Mouse (Mus musculus): ENCODE results near the gene Grk2. TPM values are rescaled to one million over a fixed set of nuclear protein-coding genes. Genes with fewer than 3 reads are reported as not detected.
"Not testable (repeated sequence)": the region's sequence is repeated elsewhere in the genome, so short reads cannot be mapped to it uniquely, and the experiment has no call there.

Gene Grk2
- polyA plus RNA-seq, 1 experiment from 2014 or later: 14.4 TPM

DNA sequence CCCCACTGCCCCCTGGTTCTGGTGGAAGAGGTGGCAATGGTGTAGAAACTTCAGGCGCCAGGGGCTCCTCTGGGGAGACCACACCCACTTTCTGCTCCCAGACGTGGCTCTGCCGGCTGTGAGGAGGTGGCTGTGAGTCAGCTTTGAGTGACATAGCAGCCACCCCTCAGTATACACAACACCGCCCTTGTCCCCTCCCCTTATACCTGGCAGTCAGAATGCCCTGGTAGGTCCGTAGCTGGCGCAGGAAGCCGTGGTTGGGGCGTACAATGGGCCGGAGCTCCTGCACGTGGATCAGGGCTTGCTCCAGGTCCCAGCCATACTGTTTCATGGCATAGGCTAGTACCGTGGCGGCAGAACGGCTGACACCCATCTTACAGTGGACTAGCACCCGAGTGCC lies 42.3 kb downstream of the Grk2 start:
- Histone ChIP-seq H3K4me3 (no peak overlapping the region), H3K9me3 (replicated peaks) (no peaks in the 10 kb centered on the region), H3K36me3 (ENCODE audit: poor library complexity, severe bottlenecking) (no peaks in the 10 kb centered on the region), H3K4me2 (no peak overlapping the region), H3K27ac (no peak overlapping the region), H3K27me3 (peaks cover 15% of the 10 kb centered on the region), H3K9ac (no peak overlapping the region), H3K4me1 (0 out of 2 replicates have a peak, but pooled peaks cover under 1% of the 10 kb centered on the region)
- WGBS: 67% methylated on average over 14 of the region's 14 CpGs
- ATAC-seq: no peak

DNA sequence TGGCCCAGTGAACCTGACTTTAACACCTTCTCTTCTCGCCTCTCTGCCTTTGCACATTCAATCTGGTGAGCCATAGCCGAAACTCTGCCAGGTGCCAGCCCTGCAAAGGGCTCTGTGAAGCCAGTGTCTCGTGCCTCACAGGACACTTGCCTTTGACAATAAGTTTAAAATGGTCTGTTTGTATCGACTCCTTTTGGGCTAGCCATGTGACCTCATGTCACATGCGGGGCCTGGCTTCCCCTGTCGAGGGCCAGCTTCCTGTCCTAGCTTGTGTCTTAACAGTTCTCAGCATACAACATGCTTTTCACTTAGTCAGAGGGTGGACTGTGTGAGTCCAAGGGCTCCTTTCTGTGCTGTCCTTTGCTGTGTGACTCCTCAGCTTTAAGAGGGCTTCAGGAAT lies 43.3 kb downstream of the Grk2 start:
- ATAC-seq: no peak
- no peak overlapping the region for H3K4me3 ChIP-seq
- WGBS: 78% methylated on average over 6 of the region's 6 CpGs
- no peaks in the 10 kb centered on the region for H3K36me3 ChIP-seq (ENCODE audit: poor library complexity, severe bottlenecking)
- H3K4me1 ChIP-seq: peaks cover 4% of the 10 kb centered on the region; the same call in 1 of the 2 replicates
- peaks cover 6% of the 10 kb centered on the region; the same call in 1 of the 2 replicates for H3K27me3 ChIP-seq
- H3K9ac ChIP-seq: no peak overlapping the region
- no peak overlapping the region for H3K4me2 ChIP-seq
- H3K9me3 ChIP-seq (replicated peaks): no peaks in the 10 kb centered on the region
- no peak overlapping the region for H3K27ac ChIP-seq

DNA sequence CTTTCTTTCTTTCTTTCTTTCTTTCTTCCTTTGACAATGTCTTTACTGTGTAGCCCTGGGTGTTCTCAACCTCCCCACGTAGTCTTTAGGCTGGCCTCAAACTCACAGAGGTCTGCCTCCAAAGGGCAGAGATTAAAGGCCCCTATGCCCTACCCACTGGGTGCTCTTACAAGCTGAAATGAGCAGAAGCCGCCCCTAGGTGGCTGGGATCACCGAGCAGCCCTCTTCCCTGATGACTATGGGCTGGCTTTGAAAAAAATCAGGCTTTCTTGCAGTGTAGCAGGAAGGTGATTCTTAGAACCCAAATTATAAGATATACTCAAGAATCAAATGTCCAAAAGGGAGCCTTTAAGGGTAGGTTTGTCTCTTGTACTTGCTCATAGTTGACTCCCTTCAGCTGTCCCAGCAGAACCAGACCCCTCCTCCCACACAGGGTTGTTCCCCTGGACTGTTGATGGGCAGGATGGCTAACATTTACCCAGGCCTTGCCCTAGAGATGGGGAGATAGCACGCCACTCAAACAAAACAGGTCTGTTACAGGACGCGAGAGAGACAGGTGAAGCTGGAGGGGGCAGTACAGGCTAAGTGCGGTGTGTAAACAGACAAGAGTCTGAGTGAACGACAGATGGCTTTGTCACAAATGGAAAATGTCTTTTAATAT lies 44.9 kb downstream of the Grk2 start:
- Histone ChIP-seq H3K9ac (peak overlapping the region; percentile 16; the same call in 1 of the 2 replicates), H3K9me3 (replicated peaks) (no peaks in the 10 kb centered on the region)
- WGBS: 59% methylated on average over 8 of the region's 8 CpGs

DNA sequence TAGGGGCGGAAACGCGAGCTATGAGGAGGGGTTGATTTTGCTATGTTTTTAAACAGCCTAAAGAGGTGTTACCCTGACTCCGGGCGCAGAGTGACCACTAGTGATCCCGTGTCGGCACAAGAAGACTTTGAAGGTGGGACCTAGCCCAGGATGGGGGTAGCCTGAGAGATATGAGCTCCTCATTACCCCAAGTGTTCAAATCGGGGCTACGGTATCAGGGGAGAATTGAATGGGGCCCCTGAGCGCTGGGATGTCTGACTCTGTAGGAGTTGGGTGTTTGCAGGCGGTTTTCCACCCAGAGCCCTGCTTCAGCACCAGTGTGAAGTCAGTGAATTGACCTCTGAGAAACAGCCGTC lies 48.1 kb downstream of the Grk2 start:
- Histone ChIP-seq H3K4me2 (peak overlapping the region; percentile 92), H3K9me3 (replicated peaks) (no peaks in the 10 kb centered on the region), H3K4me1 (peaks cover 12% of the 10 kb centered on the region; the same call in 1 of the 2 replicates), H3K9ac (peak overlapping the region; percentile 51), H3K36me3 (ENCODE audit: poor library complexity, severe bottlenecking) (no peaks in the 10 kb centered on the region), H3K27me3 (0 out of 2 replicates have a peak, but pooled peaks cover 5% of the 10 kb centered on the region), H3K27ac (no peak overlapping the region), H3K4me3 (peak overlapping the region; percentile 66)
- WGBS: 19% methylated on average over 12 of the region's 12 CpGs
- ATAC-seq: peak; percentile 45; the same call in 1 of the 2 replicates

More for the DNA sequence above, 44.9 kb downstream of the Grk2 start:
- peaks cover 12% of the 10 kb centered on the region; the same call in 1 of the 2 replicates for H3K4me1 ChIP-seq
- H3K27me3 ChIP-seq: no peaks in the 10 kb centered on the region
- H3K4me3 ChIP-seq: no peak overlapping the region
- no peak overlapping the region for H3K4me2 ChIP-seq
- no peak overlapping the region for H3K27ac ChIP-seq
- no peaks in the 10 kb centered on the region for H3K36me3 ChIP-seq (ENCODE audit: poor library complexity, severe bottlenecking)
- no peak for ATAC-seq

DNA sequence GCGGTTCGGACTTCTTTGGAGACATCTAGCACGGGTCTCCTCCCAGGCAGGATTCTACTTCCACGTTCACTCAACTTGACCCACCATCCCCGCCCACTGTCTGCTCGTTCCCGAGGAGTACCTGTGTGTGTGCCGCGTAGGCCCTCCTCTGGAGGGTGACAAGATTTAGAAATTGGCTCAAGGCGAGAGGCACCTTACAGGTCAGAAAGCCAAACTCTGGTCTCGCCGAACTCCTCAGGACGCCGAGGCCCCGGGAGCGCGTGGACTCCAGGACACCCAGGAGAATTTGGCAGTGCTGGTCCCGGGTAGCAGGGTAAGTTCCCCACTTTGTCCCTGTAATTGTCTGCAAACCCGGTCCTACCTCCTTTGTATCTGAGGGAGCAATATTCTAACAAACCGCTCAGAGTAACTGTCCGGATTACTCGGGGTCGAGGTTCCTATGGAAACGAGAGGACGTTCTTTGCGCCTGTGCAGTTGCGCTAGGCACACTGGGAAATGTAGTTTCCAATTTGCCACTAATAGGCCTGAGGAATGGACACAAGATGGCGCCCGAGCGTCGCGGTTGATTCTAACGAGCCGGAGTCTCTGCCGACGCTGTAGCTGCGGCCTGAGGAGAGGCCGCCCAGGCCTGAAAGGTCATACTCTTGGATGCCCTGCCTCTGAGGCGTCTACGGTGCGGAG lies 48.7 kb downstream of the Grk2 start:
- under 1% methylated on average over 41 of the region's 41 CpGs for WGBS

DNA sequence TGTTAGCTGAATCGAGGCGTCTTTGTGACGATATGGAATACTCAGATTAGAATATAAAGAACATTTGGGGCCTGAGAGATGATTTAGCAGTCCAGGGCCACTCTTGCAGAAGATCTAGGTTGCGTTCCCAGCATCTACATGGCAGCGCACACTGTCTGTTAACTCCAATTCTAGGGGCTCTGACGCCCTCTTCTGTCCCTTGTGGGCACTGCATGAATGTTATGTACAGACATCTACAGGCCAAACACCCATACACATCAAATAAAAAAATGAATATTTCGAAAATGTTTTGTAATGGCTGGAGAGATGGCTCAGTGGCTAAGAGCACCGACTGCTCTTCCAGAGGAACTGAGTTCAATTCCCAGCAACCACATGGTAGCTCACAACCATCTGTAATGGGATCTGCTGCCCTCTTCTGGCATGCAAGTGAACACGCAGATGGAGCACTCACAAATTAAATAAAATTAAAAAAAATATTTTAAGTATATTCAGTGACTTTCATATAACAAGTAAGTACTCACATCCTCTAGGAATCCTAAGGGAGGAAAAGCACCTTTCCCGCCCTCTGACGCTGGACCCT lies 50.3 kb downstream of the Grk2 start:
- H3K4me2 ChIP-seq: no peak overlapping the region
- H3K4me1 ChIP-seq: peaks cover 12% of the 10 kb centered on the region; the same call in 1 of the 2 replicates
- H3K9me3 ChIP-seq (replicated peaks): no peaks in the 10 kb centered on the region
- no peak overlapping the region for H3K4me3 ChIP-seq
- no peak overlapping the region for H3K9ac ChIP-seq
- H3K27me3 ChIP-seq: 0 out of 2 replicates have a peak, but pooled peaks cover 5% of the 10 kb centered on the region
- ATAC-seq: no peak
- H3K27ac ChIP-seq: no peak overlapping the region
- H3K36me3 ChIP-seq (ENCODE audit: poor library complexity, severe bottlenecking): no peaks in the 10 kb centered on the region
- 75% methylated on average over 11 of the region's 11 CpGs for WGBS

More for the DNA sequence above, 48.7 kb downstream of the Grk2 start:
- Histone ChIP-seq H3K4me2 (peak overlapping the region; percentile 92), H3K4me1 (peaks cover 12% of the 10 kb centered on the region; the same call in 1 of the 2 replicates), H3K27ac (0 out of 2 replicates have a peak overlapping the region, but pooled peaks have one; percentile 22), H3K27me3 (0 out of 2 replicates have a peak, but pooled peaks cover 5% of the 10 kb centered on the region), H3K9me3 (replicated peaks) (no peaks in the 10 kb centered on the region), H3K36me3 (ENCODE audit: poor library complexity, severe bottlenecking) (no peaks in the 10 kb centered on the region), H3K9ac (peak overlapping the region; percentile 72), H3K4me3 (peak overlapping the region; percentile 66)
- ATAC-seq: peak; percentile 94

DNA sequence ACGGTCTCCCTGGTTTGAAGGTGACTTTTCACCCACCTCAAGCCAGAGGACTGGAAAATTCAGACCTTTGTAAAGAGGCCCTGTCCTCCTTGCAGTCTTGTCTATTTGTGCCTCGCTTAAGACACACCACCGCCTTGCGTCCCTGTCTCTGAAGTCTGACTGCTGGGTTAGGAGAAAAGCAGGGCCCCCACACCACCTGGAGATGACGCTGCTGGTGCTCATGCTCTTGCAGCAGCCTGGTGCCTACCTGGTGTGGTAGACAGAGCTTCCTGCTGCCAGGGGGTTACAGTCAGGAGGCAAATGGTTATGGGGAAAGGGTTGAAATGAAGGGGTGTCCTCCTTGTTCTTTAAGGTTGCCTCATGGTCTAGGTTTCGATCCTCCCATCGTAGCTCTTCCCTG lies 51.8 kb downstream of the Grk2 start:
- Histone ChIP-seq H3K9me3 (replicated peaks) (no peaks in the 10 kb centered on the region), H3K27me3 (0 out of 2 replicates have a peak, but pooled peaks cover 5% of the 10 kb centered on the region), H3K36me3 (ENCODE audit: poor library complexity, severe bottlenecking) (no peaks in the 10 kb centered on the region), H3K4me3 (no peak overlapping the region), H3K4me1 (peaks cover 12% of the 10 kb centered on the region; the same call in 1 of the 2 replicates), H3K9ac (no peak overlapping the region), H3K4me2 (no peak overlapping the region), H3K27ac (no peak overlapping the region)
- WGBS: 90% methylated on average over 7 of the region's 7 CpGs
- ATAC-seq: no peak

DNA sequence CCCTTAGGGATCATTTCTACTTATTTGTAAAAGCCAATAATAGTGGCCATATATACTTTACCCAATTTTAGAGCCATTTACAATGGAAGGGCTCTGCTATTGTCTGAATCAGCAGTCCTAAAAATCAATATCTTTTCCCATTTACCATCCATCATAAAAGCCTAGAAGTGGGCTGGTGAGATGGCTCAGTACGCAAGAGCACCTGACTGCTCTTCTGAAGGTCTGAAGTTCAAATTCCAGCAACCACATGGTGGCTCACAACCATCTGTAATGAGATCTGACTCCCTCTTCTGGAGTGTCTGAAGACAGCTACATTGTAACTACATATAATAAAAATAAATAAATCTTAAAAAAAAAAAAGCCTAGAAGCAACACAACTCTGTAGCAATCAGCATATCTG lies 57.3 kb downstream of the Grk2 start:
- not testable (repeated sequence) for H3K36me3 ChIP-seq (ENCODE audit: poor library complexity, severe bottlenecking); ATAC-seq; H3K27ac ChIP-seq; H3K4me1 ChIP-seq; H3K4me2 ChIP-seq; H3K9me3 ChIP-seq (replicated peaks); H3K27me3 ChIP-seq; H3K4me3 ChIP-seq; H3K9ac ChIP-seq
- 79% methylated on average over 1 of the region's 1 CpGs for WGBS

DNA sequence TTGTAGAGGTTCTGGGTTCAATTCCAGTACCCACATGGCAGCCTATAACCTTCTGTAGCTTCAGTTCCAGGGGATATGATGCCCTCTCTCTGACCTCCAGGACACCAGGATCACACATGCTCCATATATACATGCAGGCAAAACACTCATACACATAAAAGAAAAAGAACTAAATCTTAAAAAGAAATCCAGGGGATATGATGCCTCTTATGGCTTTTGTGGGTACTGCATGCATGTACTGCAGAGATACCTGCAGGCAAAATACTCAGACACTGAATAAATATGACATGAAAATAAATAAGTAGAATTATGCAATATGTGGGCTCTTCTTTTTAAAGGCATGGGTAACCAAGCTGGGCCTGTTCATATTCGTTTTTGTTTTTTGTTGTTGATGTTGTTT lies 59.0 kb downstream of the Grk2 start:
- 59% methylated on average over 1 of the region's 1 CpGs for WGBS
- ATAC-seq: no peak

DNA sequence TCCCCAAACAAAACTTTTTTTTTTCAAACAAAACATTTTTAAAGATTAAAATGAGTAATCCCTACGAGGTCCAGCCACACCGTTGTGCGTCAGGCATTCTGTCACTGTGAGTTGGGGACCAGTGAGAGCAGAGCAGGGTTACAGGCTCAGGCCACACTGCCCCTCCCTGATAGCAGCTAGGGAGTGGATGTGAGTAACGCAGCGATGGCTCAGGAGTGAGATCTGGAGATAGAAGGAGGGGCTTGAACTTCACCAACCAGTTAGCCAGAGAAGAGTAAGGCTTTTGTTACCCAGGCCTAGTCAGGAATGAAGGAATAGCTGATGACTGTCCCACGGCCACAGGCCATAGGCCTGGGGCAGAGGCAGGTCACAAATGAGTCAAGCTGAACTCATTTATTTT lies 61.2 kb downstream of the Grk2 start:
- Histone ChIP-seq H3K9ac (no peak overlapping the region), H3K9me3 (replicated peaks) (no peaks in the 10 kb centered on the region), H3K4me2 (no peak overlapping the region), H3K27ac (no peak overlapping the region), H3K27me3 (no peaks in the 10 kb centered on the region), H3K36me3 (ENCODE audit: poor library complexity, severe bottlenecking) (no peaks in the 10 kb centered on the region), H3K4me1 (no peaks in the 10 kb centered on the region), H3K4me3 (no peak overlapping the region)
- no peak for ATAC-seq
- 86% methylated on average over 6 of the region's 6 CpGs for WGBS

More for the DNA sequence above, 59.0 kb downstream of the Grk2 start:
- H3K9ac ChIP-seq: no peak overlapping the region
- no peaks in the 10 kb centered on the region for H3K36me3 ChIP-seq (ENCODE audit: poor library complexity, severe bottlenecking)
- H3K4me3 ChIP-seq: no peak overlapping the region
- no peak overlapping the region for H3K27ac ChIP-seq
- no peak overlapping the region for H3K4me2 ChIP-seq
- H3K4me1 ChIP-seq: no peaks in the 10 kb centered on the region
- H3K27me3 ChIP-seq: no peaks in the 10 kb centered on the region
- no peaks in the 10 kb centered on the region for H3K9me3 ChIP-seq (replicated peaks)

DNA sequence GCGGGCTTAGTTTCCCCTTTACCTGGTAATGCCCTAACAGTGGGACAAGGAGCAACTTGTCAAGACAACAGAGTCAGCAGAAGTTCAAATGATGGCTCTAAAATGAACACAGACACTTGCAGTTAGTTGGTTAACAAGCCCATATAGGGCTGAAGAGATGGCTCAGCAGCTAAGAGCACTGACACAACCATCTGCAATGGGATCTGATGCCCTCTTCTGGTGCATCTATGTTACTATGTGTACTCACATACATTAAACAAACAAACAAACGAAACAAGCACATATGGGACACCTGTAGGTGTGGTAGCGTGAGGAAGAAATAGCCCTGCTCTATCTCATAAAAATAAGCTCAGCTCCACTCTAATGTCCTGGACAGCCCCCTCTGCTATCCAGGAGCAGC lies 63.6 kb downstream of the Grk2 start:
- H3K27me3 ChIP-seq: no peaks in the 10 kb centered on the region
- no peaks in the 10 kb centered on the region for H3K9me3 ChIP-seq (replicated peaks)
- H3K36me3 ChIP-seq (ENCODE audit: poor library complexity, severe bottlenecking): no peaks in the 10 kb centered on the region
- H3K4me1 ChIP-seq: no peaks in the 10 kb centered on the region
- no peak overlapping the region for H3K9ac ChIP-seq
- H3K4me2 ChIP-seq: no peak overlapping the region
- 69% methylated on average over 3 of the region's 3 CpGs for WGBS
- no peak overlapping the region for H3K4me3 ChIP-seq
- ATAC-seq: no peak
- no peak overlapping the region for H3K27ac ChIP-seq

DNA sequence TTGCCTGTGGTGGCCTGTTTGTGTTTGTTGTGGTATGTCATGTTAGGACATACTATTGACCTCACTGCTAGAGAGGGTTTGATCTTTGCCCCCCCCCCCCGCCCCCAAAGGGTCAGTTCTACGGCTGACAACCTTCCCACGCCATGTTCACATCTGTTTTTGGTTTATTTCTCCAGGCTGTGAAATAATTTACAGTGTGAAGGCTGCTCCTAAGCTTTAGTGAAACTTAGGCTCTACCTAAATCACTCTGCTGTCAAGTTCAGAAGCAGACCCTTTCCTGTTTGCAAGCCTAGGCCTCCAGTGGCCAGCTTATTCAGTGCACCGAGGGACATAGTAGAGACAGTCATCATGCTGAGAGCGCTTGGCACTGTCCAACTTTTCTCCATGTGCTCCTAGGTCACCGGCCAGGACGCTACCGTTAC lies 65.8 kb downstream of the Grk2 start:
- ATAC-seq: no peak
- H3K27ac ChIP-seq: no peak overlapping the region
- no peaks in the 10 kb centered on the region for H3K27me3 ChIP-seq
- H3K36me3 ChIP-seq (ENCODE audit: poor library complexity, severe bottlenecking): no peaks in the 10 kb centered on the region
- WGBS: 75% methylated on average over 8 of the region's 8 CpGs
- no peak overlapping the region for H3K4me2 ChIP-seq
- no peaks in the 10 kb centered on the region for H3K4me1 ChIP-seq
- H3K4me3 ChIP-seq: no peak overlapping the region
- no peaks in the 10 kb centered on the region for H3K9me3 ChIP-seq (replicated peaks)
- no peak overlapping the region for H3K9ac ChIP-seq

All from forebrain, embryonic 13.5 days (tissue).